Mouse (Mus musculus): ENCODE data around the gene Ppp1r1a. TPM values are rescaled to one million over a fixed set of nuclear protein-coding genes. Genes with fewer than 3 reads are reported as not detected.

The Ppp1r1a gene
- 53.1 and 55.5 TPM in 2 replicates for polyA plus RNA-seq (2016; fragmentation: Nextera tagmentation; extraction: Ambion mirVana)

DNA sequence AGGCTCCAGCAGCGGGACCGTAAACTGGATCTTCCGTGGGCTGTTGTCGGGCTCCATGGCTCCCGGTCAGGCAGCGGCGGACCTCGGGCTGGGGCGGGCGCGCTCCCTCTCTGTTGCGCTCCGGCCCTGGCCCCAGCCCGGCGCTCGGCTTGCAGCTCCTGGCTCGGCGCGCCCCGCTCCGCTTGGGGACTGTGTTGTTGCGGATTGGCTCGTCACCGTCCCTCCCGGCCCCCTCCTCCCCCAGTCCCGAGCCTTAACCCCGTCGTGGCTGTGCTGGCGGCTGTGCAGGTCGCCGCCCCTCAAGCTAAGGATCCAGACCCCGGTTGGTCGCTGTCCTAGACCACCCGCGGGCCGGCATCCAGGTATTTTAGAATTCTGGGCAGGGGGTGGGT lies at the start of gene Ppp1r1a:
TSS of gene Ppp1r1a (minus strand) at position 182 of the 392 bp plus-strand sequence.
- Histone ChIP-seq H3K36me3 (no peaks in the 10 kb centered on the region), H3K4me2 (replicated peaks) (peak within 1 kb of the TSS; percentile 95), H3K27me3 (replicated peaks) (peaks cover 19% of the 10 kb centered on the region), H3K4me1 (peaks cover 14% of the 10 kb centered on the region), H3K4me3 (peak within 1 kb of the TSS; percentile 56), H3K9me3 (no peaks in the 10 kb centered on the region), H3K9ac (peak within 1 kb of the TSS; percentile 51), H3K27ac (no peak within 1 kb of the TSS)
- WGBS: 0% methylated on average over 36 of the region's 36 CpGs
- ATAC-seq (ENCODE audit: low FRiP score, low read depth): peak; percentile 85

DNA sequence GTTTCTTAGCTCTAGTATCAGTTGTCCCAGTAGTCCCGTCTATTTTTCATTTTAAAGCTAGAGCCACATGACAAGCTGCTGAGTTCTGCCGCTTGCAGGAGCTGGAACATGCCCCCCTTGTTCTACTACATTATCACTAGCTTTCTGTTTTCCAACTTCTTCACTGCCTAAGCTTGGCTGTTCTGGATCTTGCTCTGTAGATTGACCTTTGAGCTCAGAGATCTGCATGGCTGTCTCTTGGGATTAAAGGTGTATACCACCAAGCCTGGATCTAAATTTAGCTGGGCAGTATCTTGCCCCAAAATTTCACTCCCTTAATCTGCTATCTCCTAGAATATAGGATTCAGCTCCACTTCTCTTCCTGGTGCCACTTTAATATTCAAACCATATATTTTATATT lies 48.1 kb upstream of the Ppp1r1a start:
- Histone ChIP-seq H3K4me1 (no peaks in the 10 kb centered on the region), H3K27me3 (replicated peaks) (no peaks in the 10 kb centered on the region), H3K36me3 (no peaks in the 10 kb centered on the region), H3K4me3 (no peak overlapping the region), H3K4me2 (replicated peaks) (no peak overlapping the region), H3K9ac (no peak overlapping the region), H3K9me3 (no peaks in the 10 kb centered on the region), H3K27ac (no peak overlapping the region)
- WGBS: 82% methylated on average over 2 of the region's 2 CpGs
- ATAC-seq (ENCODE audit: low FRiP score, low read depth): no peak

DNA sequence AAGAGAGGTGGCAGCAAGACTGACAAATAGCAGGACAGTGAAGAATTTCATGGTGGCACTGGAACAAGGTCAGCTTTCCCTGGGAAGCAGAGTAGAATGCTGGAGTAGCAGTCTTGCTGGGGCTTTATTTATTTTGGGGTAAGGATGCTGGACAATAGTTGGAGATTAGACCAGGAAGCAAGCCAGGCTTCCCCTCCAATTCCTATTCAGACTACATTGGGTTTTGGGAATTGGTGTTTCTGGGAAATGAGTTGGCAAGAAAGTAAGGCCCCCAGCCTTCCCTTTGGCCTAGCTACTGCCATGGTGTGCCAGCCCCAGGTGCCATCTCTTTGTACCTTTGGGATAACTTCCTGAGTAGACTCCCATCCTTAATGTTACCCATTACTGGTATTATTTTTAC lies 27.2 kb upstream of the Ppp1r1a start, which contains the start of gene Glycam1:
TSS of gene Glycam1 (minus strand) at position 101 of the 400 bp plus-strand sequence.
- no peak within 1 kb of the TSS for H3K4me3 ChIP-seq
- no peak within 1 kb of the TSS for H3K9ac ChIP-seq
- H3K4me2 ChIP-seq (replicated peaks): no peak within 1 kb of the TSS
- H3K27ac ChIP-seq: no peak within 1 kb of the TSS
- H3K4me1 ChIP-seq: no peaks in the 10 kb centered on the region
- H3K36me3 ChIP-seq: no peaks in the 10 kb centered on the region
- no peak for ATAC-seq (ENCODE audit: low FRiP score, low read depth)
- no peaks in the 10 kb centered on the region for H3K27me3 ChIP-seq (replicated peaks)
- no peaks in the 10 kb centered on the region for H3K9me3 ChIP-seq

DNA sequence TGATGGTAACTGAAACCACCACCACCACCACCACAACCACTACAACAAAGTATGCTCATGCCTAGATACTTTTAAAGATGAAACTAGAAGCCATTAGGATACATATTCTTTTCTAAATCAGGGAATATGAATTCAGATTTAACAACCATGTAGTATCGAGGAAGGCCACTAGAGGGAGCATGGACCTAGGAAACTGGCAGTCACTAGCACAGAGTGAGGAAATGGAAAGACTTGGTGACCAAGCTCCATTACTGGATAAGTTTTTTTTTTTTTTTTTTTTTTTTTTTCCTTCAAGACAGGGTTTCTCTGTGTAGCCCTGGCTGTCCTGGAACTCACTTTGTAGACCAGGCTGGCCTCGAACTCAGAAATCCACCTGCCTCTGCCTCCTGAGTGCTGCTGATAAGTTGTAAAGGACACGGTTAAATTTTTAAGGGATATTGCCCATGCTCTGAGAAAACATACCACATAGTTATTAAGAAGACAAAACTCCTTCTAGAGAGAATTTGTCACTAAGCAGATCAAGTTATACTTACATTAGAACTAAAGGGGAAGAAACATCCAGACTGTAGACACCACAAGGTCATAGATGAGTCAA lies 14.4 kb upstream of the Ppp1r1a start:
- no peaks in the 10 kb centered on the region for H3K27me3 ChIP-seq (replicated peaks)
- no peak overlapping the region for H3K4me3 ChIP-seq
- H3K36me3 ChIP-seq: no peaks in the 10 kb centered on the region
- H3K4me1 ChIP-seq: no peaks in the 10 kb centered on the region
- H3K4me2 ChIP-seq (replicated peaks): no peak overlapping the region
- peak; percentile 48; the same call in 1 of the 2 replicates for ATAC-seq (ENCODE audit: low FRiP score, low read depth)
- no peak overlapping the region for H3K27ac ChIP-seq
- WGBS: 41% methylated on average over 3 of the region's 3 CpGs
- no peaks in the 10 kb centered on the region for H3K9me3 ChIP-seq
- H3K9ac ChIP-seq: no peak overlapping the region

DNA sequence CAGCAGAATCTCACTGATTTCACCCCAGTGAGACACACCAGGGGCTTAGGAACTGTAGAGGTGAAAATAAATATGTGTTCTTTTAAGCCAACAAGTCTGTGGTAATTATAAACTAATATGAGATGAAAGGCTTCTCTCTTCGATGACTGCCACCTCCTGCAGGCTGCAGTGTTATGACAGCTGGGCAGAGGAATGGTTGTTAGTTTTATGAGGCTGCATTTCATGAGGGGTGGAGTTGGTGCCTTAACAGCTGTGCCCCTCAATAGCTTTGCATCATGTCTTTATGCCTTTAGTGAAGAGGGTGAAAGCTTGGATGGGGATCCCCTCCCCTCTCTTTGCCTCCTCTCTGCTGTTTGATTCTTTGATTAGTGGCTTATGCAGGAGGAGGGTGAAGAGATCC lies 13.2 kb upstream of the Ppp1r1a start:
- no peak for ATAC-seq (ENCODE audit: low FRiP score, low read depth)
- H3K9me3 ChIP-seq: no peaks in the 10 kb centered on the region
- 21% methylated on average over 1 of the region's 1 CpGs for WGBS

DNA sequence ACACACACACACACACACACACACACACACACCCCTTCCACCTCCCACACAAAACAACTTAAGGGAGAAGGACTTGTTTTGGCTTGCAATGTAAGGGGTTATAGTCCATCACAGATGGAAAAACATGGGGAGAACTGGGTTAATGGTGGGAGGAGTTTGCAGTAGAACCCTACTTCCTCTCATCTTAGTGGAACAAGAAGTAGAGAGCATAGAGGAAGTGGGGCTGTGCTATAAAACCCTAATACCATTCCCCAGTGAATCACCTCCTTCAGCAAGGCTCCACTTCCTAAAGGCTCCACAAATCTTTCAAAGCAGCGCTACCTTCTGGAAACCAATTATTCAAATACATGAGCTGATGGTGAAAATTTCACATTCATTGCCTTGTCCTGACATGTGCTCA lies 11.7 kb upstream of the Ppp1r1a start:
- no peaks in the 10 kb centered on the region for H3K36me3 ChIP-seq
- no peak overlapping the region for H3K4me2 ChIP-seq (replicated peaks)
- no peaks in the 10 kb centered on the region for H3K4me1 ChIP-seq
- H3K27me3 ChIP-seq (replicated peaks): no peaks in the 10 kb centered on the region
- no peaks in the 10 kb centered on the region for H3K9me3 ChIP-seq
- H3K9ac ChIP-seq: no peak overlapping the region
- ATAC-seq (ENCODE audit: low FRiP score, low read depth): no peak
- WGBS: 86% methylated on average over 1 of the region's 1 CpGs
- H3K27ac ChIP-seq: no peak overlapping the region
- no peak overlapping the region for H3K4me3 ChIP-seq

More for the DNA sequence above, 13.2 kb upstream of the Ppp1r1a start:
- no peak overlapping the region for H3K27ac ChIP-seq
- H3K4me1 ChIP-seq: no peaks in the 10 kb centered on the region
- H3K9ac ChIP-seq: no peak overlapping the region
- no peak overlapping the region for H3K4me3 ChIP-seq
- no peaks in the 10 kb centered on the region for H3K27me3 ChIP-seq (replicated peaks)
- H3K4me2 ChIP-seq (replicated peaks): no peak overlapping the region
- H3K36me3 ChIP-seq: no peaks in the 10 kb centered on the region

DNA sequence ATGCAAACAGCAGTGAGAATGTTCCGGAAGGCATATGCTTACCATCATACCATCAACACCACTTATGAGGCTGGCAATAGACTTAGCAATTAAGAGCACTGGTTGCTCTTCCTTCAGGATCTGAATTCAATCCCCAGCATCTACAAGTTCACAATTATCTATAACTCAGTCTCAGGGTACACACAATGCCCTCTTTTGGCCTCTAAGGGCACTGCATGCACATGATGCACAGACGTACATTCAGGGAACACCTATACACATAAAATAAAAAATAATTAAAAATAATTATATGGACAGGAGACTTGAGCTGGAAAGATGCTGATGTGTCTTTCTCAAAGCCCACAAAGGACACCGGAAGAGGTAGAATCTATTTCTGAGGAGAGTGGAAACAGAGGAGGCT lies 10.2 kb upstream of the Ppp1r1a start:
- H3K27me3 ChIP-seq (replicated peaks): no peaks in the 10 kb centered on the region
- WGBS: 85% methylated on average over 3 of the region's 3 CpGs
- H3K9me3 ChIP-seq: no peaks in the 10 kb centered on the region
- no peak for ATAC-seq (ENCODE audit: low FRiP score, low read depth)
- H3K4me3 ChIP-seq: no peak overlapping the region
- H3K4me2 ChIP-seq (replicated peaks): no peak overlapping the region
- H3K9ac ChIP-seq: no peak overlapping the region
- H3K36me3 ChIP-seq: no peaks in the 10 kb centered on the region
- no peaks in the 10 kb centered on the region for H3K4me1 ChIP-seq
- H3K27ac ChIP-seq: no peak overlapping the region

DNA sequence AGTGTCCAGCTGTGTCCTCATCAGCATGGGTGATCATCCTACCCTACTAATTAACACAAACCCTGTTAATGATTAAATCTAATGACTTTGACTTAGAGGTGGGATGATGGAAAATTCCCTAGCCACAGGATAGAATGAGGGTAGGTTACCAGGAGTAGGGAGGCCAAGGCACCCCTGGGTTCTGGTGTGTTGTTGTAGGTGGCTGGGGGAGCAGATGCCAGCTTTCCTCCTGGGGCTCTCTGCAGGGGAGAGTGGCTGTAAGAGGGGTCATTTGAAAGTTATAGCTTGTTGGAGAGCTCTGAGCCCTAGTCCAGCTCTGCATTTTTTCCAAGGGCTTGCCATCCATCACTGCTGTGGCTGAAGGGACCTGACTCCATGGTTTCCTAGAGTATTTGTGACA lies 4.7 kb upstream of the Ppp1r1a start:
- no peak overlapping the region for H3K4me2 ChIP-seq (replicated peaks)
- no peak overlapping the region for H3K27ac ChIP-seq
- no peak for ATAC-seq (ENCODE audit: low FRiP score, low read depth)
- no peaks in the 10 kb centered on the region for H3K4me1 ChIP-seq
- H3K4me3 ChIP-seq: no peak overlapping the region
- no peak overlapping the region for H3K9ac ChIP-seq
- H3K27me3 ChIP-seq (replicated peaks): peaks cover 10% of the 10 kb centered on the region
- H3K9me3 ChIP-seq: no peaks in the 10 kb centered on the region
- H3K36me3 ChIP-seq: no peaks in the 10 kb centered on the region

DNA sequence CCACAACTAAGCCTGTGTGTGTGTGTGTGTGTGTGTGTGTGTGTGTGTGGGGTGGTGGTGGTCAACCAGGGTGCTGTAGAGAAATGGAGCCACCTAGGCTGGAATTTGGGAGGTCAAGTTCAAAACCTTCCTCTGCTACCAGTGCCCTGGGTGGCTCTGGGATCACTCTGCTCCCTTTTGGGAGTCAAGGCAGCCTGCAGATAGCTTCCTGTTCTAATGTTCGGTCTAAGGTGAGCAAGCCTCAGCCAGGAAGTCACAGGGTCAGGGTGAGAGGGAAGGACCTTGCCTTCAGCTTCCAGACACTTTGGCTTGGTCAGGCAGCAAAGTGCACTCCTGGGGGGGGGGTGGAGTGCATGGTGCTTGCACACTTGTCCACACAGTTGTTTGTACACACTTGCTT lies 2.8 kb upstream of the Ppp1r1a start:
- 69% methylated on average over 1 of the region's 1 CpGs for WGBS
- no peak overlapping the region for H3K4me2 ChIP-seq (replicated peaks)
- peaks cover 8% of the 10 kb centered on the region for H3K4me1 ChIP-seq
- no peak overlapping the region for H3K9ac ChIP-seq
- H3K9me3 ChIP-seq: no peaks in the 10 kb centered on the region
- H3K4me3 ChIP-seq: no peak overlapping the region
- H3K27ac ChIP-seq: no peak overlapping the region
- no peak for ATAC-seq (ENCODE audit: low FRiP score, low read depth)
- peaks cover 19% of the 10 kb centered on the region for H3K27me3 ChIP-seq (replicated peaks)
- H3K36me3 ChIP-seq: no peaks in the 10 kb centered on the region

DNA sequence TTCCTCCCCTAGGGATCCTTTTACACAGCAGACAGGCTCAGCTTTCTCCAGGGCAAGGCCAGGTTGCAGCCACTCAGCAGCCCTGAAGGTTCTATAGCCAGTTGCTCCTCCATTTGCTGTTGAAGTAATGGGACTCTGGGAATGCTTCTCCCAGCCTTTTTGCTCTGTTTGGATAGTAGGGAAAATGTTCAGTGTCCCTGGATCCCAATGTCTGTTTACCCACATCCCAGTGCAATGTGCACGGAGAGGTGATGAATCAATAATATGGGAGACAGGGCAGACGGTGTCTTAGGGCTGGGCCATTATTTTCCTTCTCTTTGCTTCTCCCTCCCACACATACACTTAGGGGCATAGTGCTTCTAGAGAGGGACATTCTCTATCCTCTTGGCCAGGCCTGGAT lies 1.5 kb upstream of the Ppp1r1a start:
- H3K36me3 ChIP-seq: no peaks in the 10 kb centered on the region
- WGBS: 47% methylated on average over 2 of the region's 2 CpGs
- H3K27me3 ChIP-seq (replicated peaks): peaks cover 19% of the 10 kb centered on the region
- H3K4me3 ChIP-seq: no peak overlapping the region
- H3K9ac ChIP-seq: no peak overlapping the region
- H3K4me1 ChIP-seq: peaks cover 13% of the 10 kb centered on the region
- no peaks in the 10 kb centered on the region for H3K9me3 ChIP-seq
- no peak for ATAC-seq (ENCODE audit: low FRiP score, low read depth)
- H3K4me2 ChIP-seq (replicated peaks): no peak overlapping the region
- H3K27ac ChIP-seq: no peak overlapping the region

DNA sequence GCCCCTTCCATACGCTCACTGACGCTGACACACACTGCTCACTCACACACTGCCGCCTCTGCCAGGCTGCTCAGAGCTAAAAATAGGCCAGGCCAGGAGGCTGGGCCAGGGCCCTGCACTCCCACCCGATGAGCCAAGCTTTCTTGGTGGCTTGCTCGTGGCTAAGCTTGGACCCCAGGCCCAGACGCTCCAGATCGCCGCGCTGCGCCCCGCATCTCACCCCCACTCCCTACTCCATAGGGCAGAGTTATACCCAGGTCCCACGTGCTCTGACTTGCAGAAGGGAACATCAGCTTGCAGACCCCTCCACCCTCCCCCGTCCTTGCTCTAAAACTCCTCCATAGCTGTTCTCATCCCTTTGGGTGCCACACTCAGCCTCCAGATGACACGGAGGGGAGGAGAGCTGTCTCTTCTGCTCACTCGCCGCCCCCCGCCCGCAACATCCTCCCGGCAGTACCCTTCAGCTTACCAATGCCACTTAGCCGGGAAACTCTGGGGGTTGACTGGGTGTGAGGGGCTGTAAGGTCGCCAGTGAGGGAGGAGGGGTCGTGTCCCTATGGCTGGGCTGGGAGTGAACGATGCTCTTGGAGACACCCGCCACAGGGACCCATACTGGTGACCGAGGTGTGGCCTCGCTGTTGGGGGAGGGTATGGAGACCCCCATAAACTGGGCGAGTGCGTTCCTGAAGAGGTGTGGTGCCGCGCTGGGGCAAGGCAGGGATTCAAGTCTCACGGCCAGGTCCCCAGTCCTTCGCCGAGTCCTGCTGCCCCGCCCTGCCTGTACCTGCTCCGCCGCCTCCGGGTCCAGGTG lies 587 bp downstream of the Ppp1r1a start:
- H3K27me3 ChIP-seq (replicated peaks): peaks cover 19% of the 10 kb centered on the region
- H3K4me1 ChIP-seq: peaks cover 14% of the 10 kb centered on the region
- H3K27ac ChIP-seq: no peak overlapping the region
- H3K9ac ChIP-seq: peak overlapping the region; percentile 51
- peak; percentile 59 for ATAC-seq (ENCODE audit: low FRiP score, low read depth)
- WGBS: 1% methylated on average over 37 of the region's 37 CpGs
- H3K4me3 ChIP-seq: peak overlapping the region; percentile 56
- no peaks in the 10 kb centered on the region for H3K36me3 ChIP-seq
- H3K9me3 ChIP-seq: no peaks in the 10 kb centered on the region
- peak overlapping the region; percentile 95 for H3K4me2 ChIP-seq (replicated peaks)

DNA sequence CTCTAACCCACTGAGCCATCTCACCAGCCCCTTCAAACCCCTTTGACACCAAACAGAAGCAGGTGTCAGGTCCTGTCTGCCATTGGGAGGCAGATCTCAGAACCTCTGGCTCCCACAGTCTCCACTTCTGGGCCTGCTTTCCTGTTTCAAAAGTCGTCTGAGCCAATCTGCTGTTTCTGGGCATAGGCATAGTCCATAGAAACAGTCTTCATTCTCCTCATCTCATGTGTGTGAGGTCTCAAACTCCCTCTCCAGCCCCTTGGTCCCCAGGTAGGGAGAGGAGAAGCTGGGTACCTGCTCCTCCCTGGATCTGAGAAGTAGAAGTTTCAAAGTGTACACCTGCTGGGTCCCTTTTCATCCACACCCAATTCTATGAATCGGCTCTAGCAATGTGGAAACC lies 1.3 kb downstream of the Ppp1r1a start:
- Histone ChIP-seq H3K27ac (no peak overlapping the region), H3K9me3 (no peaks in the 10 kb centered on the region), H3K27me3 (replicated peaks) (peaks cover 19% of the 10 kb centered on the region), H3K36me3 (no peaks in the 10 kb centered on the region), H3K4me2 (replicated peaks) (peak overlapping the region; percentile 95), H3K9ac (peak overlapping the region; percentile 51), H3K4me1 (peaks cover 14% of the 10 kb centered on the region), H3K4me3 (peak overlapping the region; percentile 56; the same call in 1 of the 2 replicates)
- 26% methylated on average over 2 of the region's 2 CpGs for WGBS
- no peak for ATAC-seq (ENCODE audit: low FRiP score, low read depth)

DNA sequence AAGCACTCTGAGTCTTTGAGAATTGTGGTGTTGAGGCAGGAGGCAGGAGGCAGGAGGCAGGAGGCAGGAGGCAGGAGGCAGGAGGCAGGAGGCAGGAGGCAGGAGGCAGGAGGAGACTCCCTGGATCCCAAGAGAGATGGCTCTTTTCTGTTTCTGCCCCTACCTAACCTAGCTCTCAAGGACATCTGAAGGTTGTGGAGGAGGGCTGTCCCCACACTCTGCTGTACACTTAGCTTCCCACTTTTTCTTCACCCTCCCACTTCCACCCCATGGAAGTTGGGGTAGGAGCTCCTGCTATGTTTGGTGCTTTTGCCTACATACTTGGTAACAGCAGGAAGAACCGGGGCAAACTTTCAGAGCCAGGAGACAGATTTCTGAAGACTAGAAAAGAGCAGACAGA lies 2.0 kb downstream of the Ppp1r1a start:
- no peak for ATAC-seq (ENCODE audit: low FRiP score, low read depth)
- H3K4me2 ChIP-seq (replicated peaks): no peak overlapping the region

More for the DNA sequence above, 2.0 kb downstream of the Ppp1r1a start:
- no peak overlapping the region for H3K9ac ChIP-seq
- H3K9me3 ChIP-seq: no peaks in the 10 kb centered on the region
- H3K27me3 ChIP-seq (replicated peaks): peaks cover 19% of the 10 kb centered on the region
- H3K4me1 ChIP-seq: peaks cover 14% of the 10 kb centered on the region
- H3K27ac ChIP-seq: no peak overlapping the region
- H3K36me3 ChIP-seq: no peaks in the 10 kb centered on the region
- WGBS: 75% methylated on average over 1 of the region's 1 CpGs
- H3K4me3 ChIP-seq: no peak overlapping the region
